Mouse (Mus musculus) adrenal gland, adult 2 months (tissue): ENCODE results near the gene Setd2. TPM values are rescaled to one million over a fixed set of nuclear protein-coding genes. Genes with fewer than 3 reads are reported as not detected.

Source experiments
- DNase-seq: peaks from one replicate; pipeline ENCODE4 v3.0.0; 2021
- microRNA-seq, 2 experiments: library from miRNA; unstranded; fragments of <30 nt; microRNA quantifications; one replicate each; pipeline ENCODE4 v1.2.0; 2021
- polyA plus RNA-seq: library from polyadenylated mRNA; depleted of rRNA; stranded (reverse); fragments of >200 nt; gene quantifications from 2 replicates; pipeline ENCODE4 v1.2.3, GENCODE M21; 2012; rRNA removed
- total RNA-seq, 2 experiments: library from RNA; stranded (reverse); gene quantifications; 2 replicates each; pipeline ENCODE4 v1.2.3; 2021

The Setd2 gene
- total and polyA plus RNA-seq, 3 experiments = 25.9 to 75.8 (median 49.1) TPM

GRCm38 (mm10) chr9:110654726-110655650, 122.6 kb downstream of the Setd2 start:
- DNase-seq = no peak

- no peak for DNase-seq
Measured at GRCm38 (mm10) chr9:110655651-110656007, 123.2 kb downstream of the Setd2 start.

GRCm38 (mm10) chr9:110656249-110657221, 124.1 kb downstream of the Setd2 start, which contains the start of gene Ccdc12:
TSS of gene Ccdc12 (plus strand) at chr9:110656503.
- DNase-seq = peak; percentile 96

- DNase-seq = peak; percentile 69
Measured at GRCm38 (mm10) chr9:110657474-110658078, 125.2 kb downstream of the Setd2 start.

- DNase-seq = no peak
Measured at GRCm38 (mm10) chr9:110659521-110659920, 127.1 kb downstream of the Setd2 start.

GRCm38 (mm10) chr9:110660208-110660607, 127.8 kb downstream of the Setd2 start:
- DNase-seq = no peak

- DNase-seq = no peak
Measured at GRCm38 (mm10) chr9:110660856-110661612, 128.6 kb downstream of the Setd2 start.

- no peak for DNase-seq
Measured at GRCm38 (mm10) chr9:110662844-110663243, 130.4 kb downstream of the Setd2 start.

- no peak for DNase-seq
Measured at GRCm38 (mm10) chr9:110665912-110666311, 133.5 kb downstream of the Setd2 start.

GRCm38 (mm10) chr9:110666374-110666773, 134.0 kb downstream of the Setd2 start:
- no peak for DNase-seq

GRCm38 (mm10) chr9:110667219-110667836, 134.9 kb downstream of the Setd2 start:
- DNase-seq = no peak

Small RNA genes within 50 kb of the gene (microRNA-seq; reads per million reads assigned to microRNA genes)
- gene Mir8107 = 0 to 0.41 reads per million in 2 experiments

Other genes starting within 250 kb of the Setd2 start
- 10 to 100 TPM in 1 of 2 experiments, 1 to 10 TPM in 1; 5.6 to 11.3 TPM for gene Elp6, start 227.4 kb upstream of the Setd2 start, total RNA-seq
- gene Elp6, start 227.4 kb upstream of the Setd2 start, polyA plus RNA-seq = 9.9 and 10.3 TPM in 2 replicates
- gene Scap, start 199.3 kb upstream of the Setd2 start, total RNA-seq = 100 to 1,000 TPM in 1 of 2 experiments, 10 to 100 TPM in 1; 98.3 to 148 TPM
- 99.4 and 112 TPM in 2 replicates for gene Scap, start 199.3 kb upstream of the Setd2 start, polyA plus RNA-seq
- gene Ptpn23, start 124.4 kb upstream of the Setd2 start, total RNA-seq = 10 to 100 TPM; 62.9 to 72.5 TPM
- 64.5 and 88.5 TPM in 2 replicates for gene Ptpn23, start 124.4 kb upstream of the Setd2 start, polyA plus RNA-seq
- 1 to 10 TPM in 1 of 2 experiments, not detected in 1; 2.2 TPM for gene Ngp, start 112.8 kb upstream of the Setd2 start, total RNA-seq
- not detected in 2 replicates for gene Ngp, start 112.8 kb upstream of the Setd2 start, polyA plus RNA-seq
- gene Klhl18, start 55.9 kb upstream of the Setd2 start, total RNA-seq = 10 to 100 TPM in 1 of 2 experiments, 1 to 10 TPM in 1; 9.7 to 13.4 TPM
- 8.7 and 9.4 TPM in 2 replicates for gene Klhl18, start 55.9 kb upstream of the Setd2 start, polyA plus RNA-seq
- gene Kif9, start 55.6 kb upstream of the Setd2 start, total RNA-seq = 1 to 10 TPM in 1 of 2 experiments, under 1 TPM in 1; 0.86 to 1.3 TPM
- 0.27 and 0.47 TPM in 2 replicates for gene Kif9, start 55.6 kb upstream of the Setd2 start, polyA plus RNA-seq
- 10 to 100 TPM; 12.0 to 14.5 TPM for gene Nradd, start 91.9 kb downstream of the Setd2 start, total RNA-seq
- 27.6 and 30.2 TPM in 2 replicates for gene Nradd, start 91.9 kb downstream of the Setd2 start, polyA plus RNA-seq
- gene Nbeal2, start 121.6 kb downstream of the Setd2 start, total RNA-seq = 1 to 10 TPM; 5.5 to 7.1 TPM
- gene Nbeal2, start 121.6 kb downstream of the Setd2 start, polyA plus RNA-seq = 22.5 and 30.8 TPM in 2 replicates
- 10 to 100 TPM; 51.6 to 71.6 TPM for gene Ccdc12, start 123.9 kb downstream of the Setd2 start, total RNA-seq
- 38.4 and 45.5 TPM in 2 replicates for gene Ccdc12, start 123.9 kb downstream of the Setd2 start, polyA plus RNA-seq
- gene Myl3, start 209.3 kb downstream of the Setd2 start, total RNA-seq = under 1 TPM in 1 of 2 experiments, not detected in 1; 0.66 TPM
- gene Myl3, start 209.3 kb downstream of the Setd2 start, polyA plus RNA-seq = 0.22 TPM in 1 of 2 replicates, not detected in the other
- gene Pth1r, start 214.5 kb downstream of the Setd2 start, total RNA-seq = 10 to 100 TPM; 14.7 to 16.3 TPM
- 37.8 and 51.4 TPM in 2 replicates for gene Pth1r, start 214.5 kb downstream of the Setd2 start, polyA plus RNA-seq